Mouse (Mus musculus): ENCODE data around the gene Etfb.
"Not testable (repeated sequence)": the region's sequence is repeated elsewhere in the genome, so short reads cannot be mapped to it uniquely, and the experiment has no call there.

Gene Etfb

GRCm38 (mm10) chr7:43443917-43444293, at the start of gene Etfb, which contains the start of gene Gm45233:
Gene Etfb (plus strand): TSS chr7:43444083.
Gene Gm45233 (plus strand): TSS chr7:43444128.
- ATAC-seq (ENCODE audit: low TSS enrichment), result peak; percentile 98

- ATAC-seq (ENCODE audit: low TSS enrichment), result no peak
Observed at GRCm38 (mm10) chr7:43399501-43399900, 44.4 kb upstream of the Etfb start.

GRCm38 (mm10) chr7:43402718-43403117, 41.2 kb upstream of the Etfb start:
- ATAC-seq (ENCODE audit: low TSS enrichment), result no peak

- ATAC-seq (ENCODE audit: low TSS enrichment), result no peak
Observed at GRCm38 (mm10) chr7:43407573-43407972, 36.3 kb upstream of the Etfb start.

GRCm38 (mm10) chr7:43408131-43408553, 35.7 kb upstream of the Etfb start, which contains the start of gene Siglecg:
Gene Siglecg (plus strand): TSS chr7:43408204.
- no peak for ATAC-seq (ENCODE audit: low TSS enrichment)

GRCm38 (mm10) chr7:43409084-43409483, 34.8 kb upstream of the Etfb start:
- ATAC-seq (ENCODE audit: low TSS enrichment), result no peak

GRCm38 (mm10) chr7:43411724-43412123, 32.2 kb upstream of the Etfb start:
- not testable (repeated sequence) for ATAC-seq (ENCODE audit: low TSS enrichment)

- no peak for ATAC-seq (ENCODE audit: low TSS enrichment)
Observed at GRCm38 (mm10) chr7:43417298-43417697, 26.6 kb upstream of the Etfb start.

GRCm38 (mm10) chr7:43422995-43423617, 20.8 kb upstream of the Etfb start:
- ATAC-seq (ENCODE audit: low TSS enrichment), result peak; percentile 99

GRCm38 (mm10) chr7:43423991-43424625, 19.8 kb upstream of the Etfb start:
- ATAC-seq (ENCODE audit: low TSS enrichment), result no peak

- no peak for ATAC-seq (ENCODE audit: low TSS enrichment)
Observed at GRCm38 (mm10) chr7:43427406-43427805, 16.5 kb upstream of the Etfb start, which contains the start of gene Lim2. Gene Lim2 (plus strand): TSS chr7:43427670.

- ATAC-seq (ENCODE audit: low TSS enrichment), result no peak
Observed at GRCm38 (mm10) chr7:43429500-43429899, 14.4 kb upstream of the Etfb start.

- ATAC-seq (ENCODE audit: low TSS enrichment), result no peak
Observed at GRCm38 (mm10) chr7:43432891-43433290, 11.0 kb upstream of the Etfb start.

GRCm38 (mm10) chr7:43434676-43435075, 9.2 kb upstream of the Etfb start:
- no peak for ATAC-seq (ENCODE audit: low TSS enrichment)

- no peak for ATAC-seq (ENCODE audit: low TSS enrichment)
Observed at GRCm38 (mm10) chr7:43436341-43437255, 7.3 kb upstream of the Etfb start, which contains the start of gene Nkg7. Gene Nkg7 (plus strand): TSS chr7:43437073.

- no peak for ATAC-seq (ENCODE audit: low TSS enrichment)
Observed at GRCm38 (mm10) chr7:43438611-43439010, 5.3 kb upstream of the Etfb start.

- ATAC-seq (ENCODE audit: low TSS enrichment), result no peak
Observed at GRCm38 (mm10) chr7:43440482-43440881, 3.4 kb upstream of the Etfb start, which contains the start of gene Cldnd2. Gene Cldnd2 (plus strand): TSS chr7:43440782.

GRCm38 (mm10) chr7:43441071-43441470, 2.8 kb upstream of the Etfb start:
- ATAC-seq (ENCODE audit: low TSS enrichment), result no peak

- no peak for ATAC-seq (ENCODE audit: low TSS enrichment)
Observed at GRCm38 (mm10) chr7:43442684-43443083, 1.2 kb upstream of the Etfb start.

GRCm38 (mm10) chr7:43443126-43443916, 562 bp upstream of the Etfb start:
- peak; percentile 82 for ATAC-seq (ENCODE audit: low TSS enrichment)

GRCm38 (mm10) chr7:43447801-43448200, 3.9 kb downstream of the Etfb start:
- no peak for ATAC-seq (ENCODE audit: low TSS enrichment)
